Mouse (Mus musculus) heart, embryonic 12.5 days (tissue): Measurements from ENCODE around the gene Scn5a. TPM values are rescaled to one million over a fixed set of nuclear protein-coding genes. Genes with fewer than 3 reads are reported as not detected.

ENCODE experiments used
- ATAC-seq: fragments of 200-750 bp; cut with Nextera tagmentation; 2 replicates; pipeline ENCODE4 v1.8.0; 2017; ENCODE audit warnings: moderate TSS enrichment, moderate library complexity; ENCODE audit not compliant: insufficient number of reproducible peaks, low FRiP score
- H3K27ac ChIP-seq: fragments of 300-500 bp; sonication (generic); 2 replicates; pipeline ENCODE4 v1.5.1; 2016; ENCODE audit warnings: mild to moderate bottlenecking, moderate library complexity; ENCODE audit not compliant: poor library complexity, severe bottlenecking
- H3K27me3 ChIP-seq: fragments of 300-500 bp; sonication (generic); replicated peaks from 2 replicates; pipeline ENCODE4 v1.6.1; 2016; ENCODE audit warnings: mild to moderate bottlenecking, moderate library complexity
- H3K36me3 ChIP-seq: fragments of 300-500 bp; sonication (generic); 2 replicates; pipeline ENCODE4 v1.6.1; 2016; ENCODE audit warnings: mild to moderate bottlenecking, moderate library complexity
- H3K4me1 ChIP-seq: fragments of 300-500 bp; sonication (generic); replicated peaks from 2 replicates; pipeline ENCODE4 v1.6.1; 2016; ENCODE audit warnings: mild to moderate bottlenecking
- H3K4me2 ChIP-seq: fragments of 300-500 bp; sonication (generic); 2 replicates; pipeline ENCODE4 v1.6.1; 2016; ENCODE audit warnings: mild to moderate bottlenecking, moderate library complexity
- H3K4me3 ChIP-seq: fragments of 300-500 bp; sonication (generic); 2 replicates; pipeline ENCODE4 v1.5.1; 2016; ENCODE audit warnings: mild to moderate bottlenecking
- H3K9ac ChIP-seq: fragments of 300-500 bp; sonication (generic); 2 replicates; pipeline ENCODE4 v1.6.1; 2016; ENCODE audit warnings: mild to moderate bottlenecking, moderate library complexity
- H3K9me3 ChIP-seq: fragments of 300-500 bp; sonication (generic); replicated peaks from 2 replicates; pipeline ENCODE4 v1.6.1; 2016; ENCODE audit warnings: mild to moderate bottlenecking, moderate library complexity
- WGBS: fragments of 180-500 bp; shearing (Covaris S2); methylation state at CpG from one replicate; pipeline ENCODE4 v1.1.7; 2016; 5-methylcytosine and 5-hydroxymethylcytosine counted together
- polyA plus RNA-seq: library from polyadenylated mRNA; unstranded; fragments of >200 nt; fragmentation: Nextera tagmentation; extraction: Ambion mirVana; gene quantifications from 2 replicates; pipeline ENCODE4 v1.2.1, GENCODE M21; 2016

Gene Scn5a
- polyA plus RNA-seq, 1 experiment from 2014 or later: 15.9 TPM

DNA sequence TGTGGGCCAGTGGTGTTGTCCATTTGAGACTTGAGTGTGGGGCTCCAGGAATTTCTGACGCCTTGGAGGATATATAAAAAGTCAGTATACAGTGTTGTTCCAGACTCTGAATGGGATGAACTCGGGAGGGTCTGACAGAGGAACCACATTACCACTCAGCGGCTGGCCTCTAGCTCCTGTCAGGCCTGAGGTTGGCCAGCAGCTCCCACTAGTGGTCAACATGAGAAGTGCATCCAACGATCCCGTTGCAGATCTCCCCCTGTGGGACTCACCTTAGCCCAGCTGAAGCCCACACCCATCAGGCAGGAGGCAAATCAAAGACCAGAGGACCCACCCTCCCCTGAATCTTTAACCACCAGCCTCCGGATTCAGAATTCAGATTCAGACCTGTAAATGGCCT is 1.9 kb upstream of the Scn5a start:
- peaks cover 87% of the 10 kb centered on the region for H3K27me3 ChIP-seq
- no peaks in the 10 kb centered on the region for H3K9me3 ChIP-seq
- H3K27ac ChIP-seq: no peak overlapping the region
- H3K4me3 ChIP-seq: no peak overlapping the region
- H3K4me2 ChIP-seq: no peak overlapping the region
- under 1% methylated on average over 6 of the region's 6 CpGs for WGBS
- no peak overlapping the region for H3K9ac ChIP-seq
- peaks cover 20% of the 10 kb centered on the region for H3K4me1 ChIP-seq
- no peaks in the 10 kb centered on the region for H3K36me3 ChIP-seq
- 0 out of 2 replicates have a peak, but pooled peaks have one; percentile 5 for ATAC-seq

DNA sequence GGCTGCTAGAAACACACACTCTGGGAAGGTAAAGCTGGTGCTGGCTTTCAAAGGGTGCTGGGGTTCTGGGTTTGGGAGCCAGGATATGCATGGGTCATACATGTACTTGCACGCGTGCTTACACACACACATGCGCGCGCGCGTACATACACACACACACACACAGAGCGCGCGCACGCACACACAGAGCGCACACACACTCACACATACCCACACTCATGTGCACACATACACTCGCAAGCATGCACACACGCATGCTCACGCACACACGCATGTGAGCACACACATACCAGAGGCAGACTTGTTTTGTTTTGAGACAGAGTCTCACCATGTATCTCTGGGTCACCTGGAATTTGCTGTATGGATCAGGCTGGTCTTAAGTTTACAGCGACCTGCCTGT is 1.4 kb upstream of the Scn5a start:
- H3K4me1 ChIP-seq: peaks cover 25% of the 10 kb centered on the region
- no peak overlapping the region for H3K27ac ChIP-seq
- WGBS: 85% methylated on average over 17 of the region's 17 CpGs
- H3K36me3 ChIP-seq: no peaks in the 10 kb centered on the region
- no peak for ATAC-seq
- peaks cover 90% of the 10 kb centered on the region for H3K27me3 ChIP-seq
- no peaks in the 10 kb centered on the region for H3K9me3 ChIP-seq
- H3K4me3 ChIP-seq: no peak overlapping the region
- H3K9ac ChIP-seq: no peak overlapping the region
- H3K4me2 ChIP-seq: no peak overlapping the region

DNA sequence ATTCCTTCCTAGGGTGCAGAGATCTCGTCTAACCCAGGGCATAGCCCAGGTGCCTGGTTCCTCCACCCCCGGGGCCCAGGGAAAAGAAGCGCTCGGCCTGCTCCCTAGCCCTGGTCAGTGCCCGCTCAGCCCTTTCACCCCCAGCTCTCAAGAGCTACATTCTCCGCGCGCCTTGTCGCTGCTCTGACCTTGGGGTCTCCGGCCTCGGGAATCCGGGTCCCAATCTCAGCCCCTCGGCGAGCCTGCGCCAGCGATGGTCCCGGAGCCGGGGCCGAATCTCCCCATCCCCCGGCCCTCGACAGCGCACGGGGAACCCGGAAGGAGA is 543 bp downstream of the Scn5a start:
- H3K4me3 ChIP-seq: peak overlapping the region; percentile 66
- peaks cover 93% of the 10 kb centered on the region for H3K27me3 ChIP-seq
- H3K4me2 ChIP-seq: peak overlapping the region; percentile 80
- peaks cover 44% of the 10 kb centered on the region for H3K4me1 ChIP-seq
- H3K36me3 ChIP-seq: no peaks in the 10 kb centered on the region
- 0 out of 2 replicates have a peak overlapping the region, but pooled peaks have one; percentile 4 for H3K27ac ChIP-seq
- H3K9ac ChIP-seq: peak overlapping the region; percentile 77
- WGBS: under 1% methylated on average over 24 of the region's 24 CpGs
- no peak for ATAC-seq
- H3K9me3 ChIP-seq: no peaks in the 10 kb centered on the region

DNA sequence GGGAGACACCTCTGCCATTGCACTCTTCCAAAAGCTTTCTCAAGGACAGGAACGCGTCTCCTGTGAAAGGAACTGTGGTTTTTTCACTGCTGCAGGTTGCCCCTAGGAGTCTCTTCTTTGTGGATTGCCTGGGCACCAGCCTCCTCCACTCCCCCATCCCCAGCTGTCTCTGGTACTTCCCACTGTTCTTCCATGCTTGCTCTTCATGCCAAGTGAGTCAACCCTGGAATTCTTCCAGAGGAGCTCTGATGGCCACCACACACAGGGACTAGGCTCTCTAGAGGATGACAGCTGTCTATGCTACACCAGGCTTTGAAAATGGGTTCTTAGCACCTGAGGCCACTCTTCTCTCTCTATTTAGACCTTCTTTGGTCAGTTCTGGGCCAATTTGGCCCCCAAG is 1.8 kb downstream of the Scn5a start:
- Histone ChIP-seq H3K4me1 (peaks cover 57% of the 10 kb centered on the region), H3K4me2 (peak overlapping the region; percentile 80), H3K36me3 (no peaks in the 10 kb centered on the region), H3K27me3 (peaks cover 96% of the 10 kb centered on the region), H3K27ac (no peak overlapping the region), H3K9ac (no peak overlapping the region), H3K9me3 (no peaks in the 10 kb centered on the region), H3K4me3 (no peak overlapping the region)
- ATAC-seq: no peak
- WGBS: 74% methylated on average over 2 of the region's 2 CpGs

DNA sequence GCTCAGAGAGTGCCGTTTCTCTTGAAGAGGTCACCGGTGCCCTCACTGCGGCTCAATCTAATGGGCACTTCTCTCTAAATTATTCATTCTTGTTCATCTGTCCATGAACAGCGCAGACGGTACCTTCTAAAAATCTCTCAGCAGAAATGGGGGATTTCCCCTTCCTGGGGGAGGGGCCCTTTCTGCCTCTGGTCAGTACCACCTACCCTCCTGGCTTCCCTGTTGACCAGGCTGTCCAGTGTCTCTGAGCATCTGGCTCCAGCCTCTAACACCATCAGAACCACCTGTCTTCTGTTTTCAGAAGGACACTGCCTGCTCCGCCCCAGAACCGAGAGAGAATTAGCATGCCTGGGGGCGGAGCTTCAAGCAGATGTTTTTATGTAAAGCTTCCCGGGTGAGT is 3.1 kb downstream of the Scn5a start:
- Histone ChIP-seq H3K36me3 (no peaks in the 10 kb centered on the region), H3K27ac (no peak overlapping the region), H3K27me3 (peaks cover 96% of the 10 kb centered on the region), H3K4me3 (no peak overlapping the region), H3K9ac (no peak overlapping the region), H3K9me3 (no peaks in the 10 kb centered on the region), H3K4me2 (peak overlapping the region; percentile 27; the same call in 1 of the 2 replicates), H3K4me1 (peaks cover 69% of the 10 kb centered on the region)
- 50% methylated on average over 9 of the region's 9 CpGs for WGBS
- no peak for ATAC-seq

DNA sequence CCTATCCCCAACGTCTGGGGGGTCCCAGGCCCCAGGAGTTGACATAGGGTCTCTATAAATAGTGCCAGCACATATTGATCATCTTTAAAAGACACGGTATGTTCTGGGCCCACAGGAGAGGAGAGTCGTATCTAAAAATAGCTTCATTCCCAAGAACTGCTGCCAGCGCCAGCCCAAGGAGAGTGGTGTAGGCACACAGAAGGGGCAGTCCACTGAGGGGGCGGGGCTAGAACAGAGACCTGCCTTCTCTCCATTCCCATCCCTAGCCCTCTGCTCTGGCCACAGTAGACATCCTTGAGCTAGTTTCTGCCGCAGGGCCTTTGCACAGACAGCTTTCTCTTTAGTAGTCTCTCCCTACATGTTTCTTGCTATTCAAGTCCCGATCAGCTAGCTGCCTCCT is 4.5 kb downstream of the Scn5a start:
- peaks cover 98% of the 10 kb centered on the region for H3K27me3 ChIP-seq
- H3K4me1 ChIP-seq: peaks cover 72% of the 10 kb centered on the region
- H3K9me3 ChIP-seq: no peaks in the 10 kb centered on the region
- 0 out of 2 replicates have a peak, but pooled peaks have one; percentile 41 for ATAC-seq
- no peak overlapping the region for H3K9ac ChIP-seq
- H3K4me2 ChIP-seq: peak overlapping the region; percentile 24; the same call in 1 of the 2 replicates
- no peak overlapping the region for H3K4me3 ChIP-seq
- no peaks in the 10 kb centered on the region for H3K36me3 ChIP-seq
- WGBS: 58% methylated on average over 7 of the region's 7 CpGs
- H3K27ac ChIP-seq: peak overlapping the region; percentile 24; the same call in 1 of the 2 replicates

DNA sequence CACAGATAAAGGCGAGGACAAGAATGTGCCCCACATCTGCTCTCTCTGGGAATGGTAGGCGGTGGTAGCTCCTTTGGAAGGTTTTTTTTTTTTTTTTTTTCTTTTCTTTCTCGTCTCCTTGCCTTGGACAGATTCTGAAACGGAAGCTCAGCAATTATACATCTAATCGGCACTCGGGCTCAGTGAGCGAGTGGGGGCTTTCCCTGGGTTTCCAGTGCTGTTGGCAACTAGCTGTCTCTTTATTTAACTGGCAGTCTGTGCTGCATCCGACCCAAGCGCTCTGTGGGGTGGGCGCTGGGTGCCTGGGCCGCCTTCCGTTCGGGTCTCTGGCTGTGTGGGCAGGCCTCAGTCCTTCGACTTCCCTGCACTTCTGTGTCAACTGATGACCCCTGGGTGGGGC is 5.8 kb downstream of the Scn5a start:
- H3K4me1 ChIP-seq: peaks cover 68% of the 10 kb centered on the region
- ATAC-seq: no peak
- peaks cover 95% of the 10 kb centered on the region for H3K27me3 ChIP-seq
- no peak overlapping the region for H3K9ac ChIP-seq
- H3K36me3 ChIP-seq: no peaks in the 10 kb centered on the region
- WGBS: 51% methylated on average over 14 of the region's 14 CpGs
- H3K27ac ChIP-seq: no peak overlapping the region
- 0 out of 2 replicates have a peak overlapping the region, but pooled peaks have one; percentile 12 for H3K4me2 ChIP-seq
- no peaks in the 10 kb centered on the region for H3K9me3 ChIP-seq
- H3K4me3 ChIP-seq: no peak overlapping the region

DNA sequence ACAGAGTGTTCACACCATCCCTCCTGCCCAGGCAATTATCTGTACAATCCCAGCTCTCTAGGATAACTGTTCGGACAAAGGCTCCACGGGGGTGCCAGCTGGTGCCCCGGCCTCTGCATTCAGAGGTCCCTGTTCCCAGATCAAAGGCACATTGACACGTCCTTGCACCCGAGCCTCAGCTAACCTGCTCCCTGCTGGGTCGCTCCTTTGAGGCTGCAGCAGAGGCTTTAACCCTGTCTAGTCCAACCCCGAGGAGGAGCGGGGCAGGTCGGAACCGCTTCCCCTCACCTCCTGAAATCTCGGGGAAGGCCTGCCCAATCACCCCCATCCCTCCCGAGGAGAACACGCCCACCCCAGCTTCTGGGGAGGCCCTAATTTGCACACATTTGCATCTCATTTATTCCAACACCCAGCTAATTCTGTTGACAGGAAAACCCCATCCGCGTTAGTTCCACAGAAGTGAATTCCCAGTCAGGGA is 7.4 kb downstream of the Scn5a start:
- H3K36me3 ChIP-seq: no peaks in the 10 kb centered on the region
- peak overlapping the region; percentile 48 for H3K4me2 ChIP-seq
- WGBS: 5% methylated on average over 15 of the region's 15 CpGs
- 0 out of 2 replicates have a peak overlapping the region, but pooled peaks have one; percentile 35 for H3K9ac ChIP-seq
- peaks cover 62% of the 10 kb centered on the region for H3K4me1 ChIP-seq
- no peaks in the 10 kb centered on the region; the same call in 1 of the 2 replicates for H3K9me3 ChIP-seq
- no peak overlapping the region for H3K4me3 ChIP-seq
- no peak for ATAC-seq
- H3K27ac ChIP-seq: no peak overlapping the region
- peaks cover 84% of the 10 kb centered on the region for H3K27me3 ChIP-seq

DNA sequence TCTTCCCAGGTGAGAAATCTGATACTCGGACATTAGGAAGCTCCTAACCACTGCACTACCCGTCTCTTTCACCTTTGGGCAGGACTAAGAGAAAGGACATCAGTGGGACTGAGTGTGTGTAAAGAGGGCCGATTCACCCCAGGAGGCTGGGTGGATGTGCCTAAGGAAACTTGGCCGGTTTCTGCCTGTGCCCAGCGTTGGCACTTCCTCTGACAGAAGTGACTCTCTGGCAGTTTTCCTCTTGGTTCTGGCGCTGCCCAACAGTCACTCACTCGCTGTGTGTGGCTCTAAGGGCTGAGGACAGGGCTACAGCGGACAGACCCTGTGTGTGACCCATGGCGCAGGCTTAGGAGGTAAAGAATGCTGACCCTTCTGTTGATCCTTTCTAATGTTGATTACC is 8.2 kb downstream of the Scn5a start:
- Histone ChIP-seq H3K9ac (no peak overlapping the region), H3K36me3 (no peaks in the 10 kb centered on the region), H3K4me2 (no peak overlapping the region), H3K27me3 (peaks cover 83% of the 10 kb centered on the region), H3K27ac (no peak overlapping the region), H3K4me1 (peaks cover 62% of the 10 kb centered on the region), H3K9me3 (no peaks in the 10 kb centered on the region; the same call in 1 of the 2 replicates), H3K4me3 (no peak overlapping the region)
- no peak for ATAC-seq
- WGBS: 36% methylated on average over 9 of the region's 9 CpGs

DNA sequence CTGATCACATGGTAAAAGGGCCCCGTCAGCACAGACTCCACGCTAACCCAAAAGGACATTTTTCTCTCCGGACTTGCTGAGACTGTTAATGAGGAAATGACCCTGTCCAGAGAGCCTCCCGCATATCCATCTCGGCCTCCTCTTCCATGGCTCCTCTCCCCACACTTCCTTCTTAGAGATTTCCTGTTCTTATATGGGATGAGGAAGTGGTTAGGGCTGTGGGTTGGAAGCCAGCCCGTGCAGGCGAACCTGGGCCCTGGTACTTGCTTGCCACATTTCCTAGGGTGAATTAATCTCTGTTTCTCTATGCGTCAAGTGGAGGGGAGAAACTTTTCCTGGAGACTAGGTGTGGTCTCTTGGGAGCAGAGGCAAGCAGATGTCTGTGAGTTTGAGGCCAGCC is 10.1 kb downstream of the Scn5a start:
- peaks cover 62% of the 10 kb centered on the region for H3K4me1 ChIP-seq
- no peak overlapping the region for H3K9ac ChIP-seq
- H3K4me2 ChIP-seq: no peak overlapping the region
- 78% methylated on average over 8 of the region's 8 CpGs for WGBS
- no peak overlapping the region for H3K4me3 ChIP-seq
- H3K36me3 ChIP-seq: no peaks in the 10 kb centered on the region
- H3K9me3 ChIP-seq: no peaks in the 10 kb centered on the region; the same call in 1 of the 2 replicates
- peaks cover 68% of the 10 kb centered on the region for H3K27me3 ChIP-seq
- H3K27ac ChIP-seq: no peak overlapping the region
- ATAC-seq: no peak

DNA sequence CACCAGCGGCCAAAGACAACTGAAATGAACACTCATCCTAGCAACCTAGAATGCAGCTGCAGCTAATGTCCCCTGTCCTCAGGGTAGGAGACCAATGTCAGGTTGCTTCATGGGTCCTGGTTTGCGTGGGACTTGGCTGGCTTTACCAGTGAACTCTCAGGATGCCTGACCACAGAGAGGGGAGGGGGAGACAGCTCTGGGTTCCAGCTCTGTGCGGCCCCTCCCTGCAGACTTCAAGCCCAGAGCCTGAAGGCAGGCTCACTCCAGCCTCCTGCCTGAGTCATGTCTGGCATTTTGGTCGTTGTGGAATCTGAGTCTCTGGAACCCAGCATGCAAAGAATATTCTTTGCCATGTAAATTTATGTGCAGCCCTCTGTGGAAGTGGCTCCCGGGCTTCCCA is 11.0 kb downstream of the Scn5a start:
- Histone ChIP-seq H3K9me3 (no peaks in the 10 kb centered on the region; the same call in 1 of the 2 replicates), H3K9ac (no peak overlapping the region), H3K36me3 (no peaks in the 10 kb centered on the region), H3K27me3 (peaks cover 58% of the 10 kb centered on the region), H3K4me2 (no peak overlapping the region), H3K27ac (no peak overlapping the region), H3K4me3 (no peak overlapping the region), H3K4me1 (peaks cover 57% of the 10 kb centered on the region)
- WGBS: 71% methylated on average over 5 of the region's 5 CpGs
- ATAC-seq: no peak

DNA sequence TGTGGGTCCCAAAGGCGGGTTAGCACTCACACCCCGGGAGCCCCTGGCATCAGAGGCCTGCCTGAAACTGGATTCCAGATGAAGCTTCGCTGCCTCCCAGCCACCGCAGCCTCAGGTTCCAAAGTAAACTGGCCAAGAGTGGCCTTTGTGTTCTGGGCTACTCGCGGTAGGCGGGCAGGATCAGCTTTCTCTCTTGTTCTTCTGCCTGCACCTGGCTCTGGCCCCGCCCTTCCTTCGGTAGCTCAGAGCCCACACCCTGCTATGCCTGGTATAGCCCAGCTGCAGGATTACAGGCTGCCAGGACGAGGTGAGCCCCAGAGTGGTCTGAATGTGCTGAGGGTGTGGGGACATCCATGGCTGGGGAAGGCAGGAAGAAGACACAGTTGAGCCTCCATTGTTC is 12.6 kb downstream of the Scn5a start:
- Histone ChIP-seq H3K27ac (no peak overlapping the region), H3K27me3 (peaks cover 42% of the 10 kb centered on the region), H3K9ac (no peak overlapping the region; the same call in 1 of the 2 replicates), H3K4me2 (no peak overlapping the region), H3K4me3 (no peak overlapping the region), H3K9me3 (no peaks in the 10 kb centered on the region; the same call in 1 of the 2 replicates), H3K4me1 (peaks cover 51% of the 10 kb centered on the region), H3K36me3 (no peaks in the 10 kb centered on the region)
- ATAC-seq: no peak
- 25% methylated on average over 10 of the region's 10 CpGs for WGBS
